Mouse (Mus musculus) heart, embryonic 15.5 days (tissue): ENCODE measurements around the gene Rsph9. TPM values are rescaled to one million over a fixed set of nuclear protein-coding genes. Genes with fewer than 3 reads are reported as not detected.

Experiments used
- ATAC-seq: fragments of 200-750 bp; cut with Nextera tagmentation; replicated peaks from 2 replicates; pipeline ENCODE4 v1.8.0; 2017; ENCODE audit warnings: low read depth, moderate TSS enrichment; ENCODE audit not compliant: insufficient number of reproducible peaks, insufficient read depth, low FRiP score
- H3K27ac ChIP-seq: fragments of 300-500 bp; sonication (generic); 2 replicates; pipeline ENCODE4 v1.5.1; 2015; ENCODE audit warnings: mild to moderate bottlenecking, inconsistent platforms
- H3K27me3 ChIP-seq: fragments of 300-500 bp; sonication (generic); 2 replicates; pipeline ENCODE4 v1.6.1; 2015; ENCODE audit warnings: inconsistent platforms
- H3K36me3 ChIP-seq: fragments of 300-500 bp; sonication (generic); 2 replicates; pipeline ENCODE4 v1.6.1; 2015; ENCODE audit warnings: mild to moderate bottlenecking, inconsistent platforms
- H3K4me1 ChIP-seq: fragments of 300-500 bp; sonication (generic); replicated peaks from 2 replicates; pipeline ENCODE4 v1.6.1; 2015; ENCODE audit warnings: inconsistent platforms
- H3K4me2 ChIP-seq: fragments of 300-500 bp; sonication (generic); 2 replicates; pipeline ENCODE4 v1.6.1; 2015; ENCODE audit warnings: inconsistent platforms, mild to moderate bottlenecking, moderate library complexity
- H3K4me3 ChIP-seq: fragments of 300-500 bp; sonication (generic); 2 replicates; pipeline ENCODE4 v1.5.1; 2015; ENCODE audit warnings: mild to moderate bottlenecking, inconsistent platforms
- H3K9ac ChIP-seq: fragments of 300-500 bp; sonication (generic); 2 replicates; pipeline ENCODE4 v1.6.1; 2015; ENCODE audit warnings: mild to moderate bottlenecking, inconsistent platforms
- H3K9me3 ChIP-seq: fragments of 300-500 bp; sonication (generic); replicated peaks from 2 replicates; pipeline ENCODE4 v1.6.1; 2016; ENCODE audit warnings: inconsistent platforms
- WGBS: fragments of 180-500 bp; shearing (Covaris S2); methylation state at CpG from one replicate; pipeline ENCODE4 v1.1.7; 2015; ENCODE audit warnings: mixed read lengths; 5-methylcytosine and 5-hydroxymethylcytosine counted together
- polyA plus RNA-seq: library from polyadenylated mRNA; unstranded; fragments of >200 nt; fragmentation: Nextera tagmentation; extraction: Ambion mirVana; gene quantifications from 2 replicates; pipeline ENCODE4 v1.2.1, GENCODE M21; 2015

The Rsph9 gene
- polyA plus RNA-seq, result 5.8 and 6.9 TPM in 2 replicates

DNA sequence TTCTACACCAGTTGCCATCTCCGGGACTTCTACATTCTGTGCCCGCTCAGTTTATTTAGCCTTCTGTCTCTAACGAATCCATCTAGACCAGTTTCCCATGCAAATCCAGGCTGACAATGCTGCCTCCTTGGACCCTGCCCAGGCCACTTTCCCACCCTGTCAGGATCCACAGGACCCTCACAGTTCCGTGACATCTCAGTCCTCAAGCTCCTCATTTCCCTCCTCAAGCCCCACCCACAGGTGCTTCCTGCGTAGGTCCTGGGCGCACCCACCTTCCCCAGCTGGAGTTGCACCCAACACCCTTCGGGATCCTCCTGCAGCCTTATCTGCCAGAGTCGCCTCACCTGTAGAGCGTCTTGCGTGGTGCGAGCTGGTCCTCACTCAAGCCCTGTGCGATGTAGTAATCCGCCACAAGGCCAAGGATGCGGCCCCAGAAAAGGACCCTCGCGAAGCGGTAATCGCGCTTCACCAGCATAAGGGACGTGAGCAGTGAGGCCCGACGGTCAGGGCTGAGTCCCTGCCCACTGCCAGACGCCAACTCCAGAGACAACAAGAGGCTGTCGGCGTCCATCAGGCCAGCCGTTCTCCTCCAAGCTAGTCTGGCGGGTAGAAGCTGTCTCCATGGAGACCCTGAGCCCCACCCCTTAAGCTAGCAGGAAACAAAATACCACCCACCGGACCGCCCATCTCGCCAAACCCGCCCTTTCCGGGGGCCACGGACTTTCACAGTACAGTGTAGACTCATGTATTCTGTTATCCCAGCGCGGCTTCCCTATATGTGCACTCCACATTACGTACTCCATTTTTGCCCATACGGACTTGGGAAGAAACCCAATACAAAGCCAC lies at the start of gene Rsph9:
Gene Rsph9 (minus strand): TSS at position 639 of the 846 bp plus-strand sequence.
- 5% methylated on average over 37 of the region's 37 CpGs for WGBS
- H3K27ac ChIP-seq, result peak within 1 kb of the TSS; percentile 45; the same call in 1 of the 2 replicates

DNA sequence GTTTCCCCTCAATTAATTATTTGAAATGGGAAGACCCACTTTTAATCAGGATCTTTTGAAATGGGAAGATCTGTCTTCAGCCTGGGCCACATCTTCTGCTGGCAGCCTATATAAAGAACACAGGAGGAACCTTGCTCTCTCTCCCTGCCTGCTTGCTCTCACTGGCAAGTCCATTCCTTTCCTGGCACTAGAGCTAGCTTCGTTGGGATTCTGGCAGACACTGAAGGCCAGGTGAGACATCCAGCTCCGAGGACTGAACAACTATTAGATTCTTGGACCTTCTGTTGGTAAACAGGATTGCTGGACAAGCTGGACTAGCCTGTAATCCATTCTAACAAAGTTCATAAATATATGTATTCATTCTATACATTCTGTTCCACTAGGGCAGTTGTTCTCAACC lies 44.8 kb upstream of the Rsph9 start:
- Histone ChIP-seq H3K4me3 (no peak overlapping the region), H3K4me1 (no peaks in the 10 kb centered on the region), H3K9me3 (no peaks in the 10 kb centered on the region)

More for the DNA sequence above, at the start of gene Rsph9:
- peak within 1 kb of the TSS; percentile 93 for H3K4me2 ChIP-seq
- H3K9ac ChIP-seq, result peak within 1 kb of the TSS; percentile 57
- peaks cover 30% of the 10 kb centered on the region for H3K36me3 ChIP-seq
- H3K4me1 ChIP-seq, result peaks cover 12% of the 10 kb centered on the region
- no peaks in the 10 kb centered on the region for H3K9me3 ChIP-seq
- peak; percentile 92 for ATAC-seq
- no peaks in the 10 kb centered on the region for H3K27me3 ChIP-seq
- peak within 1 kb of the TSS; percentile 58 for H3K4me3 ChIP-seq

DNA sequence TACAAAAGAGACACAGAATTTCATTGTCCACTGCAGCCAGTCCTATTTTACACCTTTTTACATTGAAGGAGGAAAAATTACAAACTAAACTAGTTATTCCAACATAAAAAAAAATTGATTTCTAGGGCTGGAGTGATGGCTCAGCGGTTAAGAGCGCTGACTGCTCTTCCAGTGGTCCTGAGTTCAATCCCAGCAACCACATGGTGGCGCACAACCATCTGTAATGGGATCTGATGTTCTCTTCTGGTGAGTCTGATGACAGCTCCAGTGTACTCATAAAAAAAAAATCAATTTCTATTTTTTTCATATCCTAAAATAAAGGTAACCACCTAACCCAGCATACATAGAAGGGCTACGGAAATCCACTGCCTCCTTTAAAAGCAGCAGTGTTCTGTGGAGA lies 38.3 kb upstream of the Rsph9 start:
- no peak overlapping the region for H3K4me2 ChIP-seq
- WGBS, result 81% methylated on average over 4 of the region's 4 CpGs
- no peaks in the 10 kb centered on the region for H3K27me3 ChIP-seq
- ATAC-seq, result no peak
- no peaks in the 10 kb centered on the region for H3K9me3 ChIP-seq
- H3K27ac ChIP-seq, result no peak overlapping the region
- no peaks in the 10 kb centered on the region for H3K4me1 ChIP-seq
- H3K36me3 ChIP-seq, result peaks cover 91% of the 10 kb centered on the region
- no peak overlapping the region for H3K4me3 ChIP-seq
- H3K9ac ChIP-seq, result no peak overlapping the region

More for the DNA sequence above, 44.8 kb upstream of the Rsph9 start:
- peaks cover 89% of the 10 kb centered on the region for H3K36me3 ChIP-seq
- H3K4me2 ChIP-seq, result no peak overlapping the region
- H3K27ac ChIP-seq, result no peak overlapping the region
- WGBS, result 89% methylated on average over 2 of the region's 2 CpGs
- no peak for ATAC-seq
- H3K9ac ChIP-seq, result no peak overlapping the region
- no peaks in the 10 kb centered on the region for H3K27me3 ChIP-seq

DNA sequence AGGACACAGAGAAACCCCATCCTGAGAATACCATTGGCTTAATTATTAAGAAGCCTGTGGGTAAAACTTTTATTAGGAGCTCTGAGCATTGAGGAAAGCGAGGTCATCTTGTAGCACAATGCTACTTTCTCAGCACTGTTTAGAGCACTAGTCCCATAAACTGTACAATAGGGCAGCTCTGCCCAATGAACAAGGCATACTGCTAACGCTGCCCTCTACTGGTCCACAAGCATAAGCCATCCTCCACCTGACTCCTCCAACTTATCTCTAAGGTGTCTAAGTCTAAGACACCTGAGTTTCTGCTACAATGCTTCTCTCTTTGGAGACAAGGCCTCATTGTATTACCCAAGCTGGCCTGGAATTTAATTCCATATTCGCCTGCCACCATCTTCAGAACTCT lies 26.5 kb upstream of the Rsph9 start:
- Histone ChIP-seq H3K27me3 (no peaks in the 10 kb centered on the region), H3K36me3 (peaks cover 69% of the 10 kb centered on the region), H3K9ac (no peak overlapping the region), H3K4me3 (no peak overlapping the region), H3K9me3 (no peaks in the 10 kb centered on the region), H3K27ac (no peak overlapping the region), H3K4me2 (no peak overlapping the region), H3K4me1 (peaks cover 8% of the 10 kb centered on the region; the same call in 1 of the 2 replicates)
- 75% methylated on average over 3 of the region's 3 CpGs for WGBS
- no peak for ATAC-seq

DNA sequence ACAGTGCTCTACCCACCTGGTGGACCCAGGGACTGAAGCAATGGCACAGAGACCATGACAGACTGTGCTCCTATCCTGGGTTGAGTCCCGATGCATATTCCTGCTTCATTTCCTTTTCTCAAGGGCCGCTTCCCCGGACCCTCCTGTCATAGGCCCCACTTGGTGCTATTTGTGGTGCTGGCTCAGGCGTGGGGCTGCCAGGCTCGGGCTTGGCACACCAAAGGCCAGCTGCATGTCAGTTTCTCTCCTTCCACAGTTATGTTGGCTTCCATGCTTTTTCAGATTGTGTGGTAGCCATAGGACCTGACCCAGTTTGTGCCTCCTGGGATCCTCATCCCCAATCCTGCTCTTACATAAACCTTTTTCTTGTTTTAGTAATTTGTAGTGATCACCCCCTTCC lies 24.8 kb upstream of the Rsph9 start:
- 71% methylated on average over 5 of the region's 5 CpGs for WGBS
- no peak for ATAC-seq
- peaks cover 79% of the 10 kb centered on the region for H3K36me3 ChIP-seq
- H3K4me3 ChIP-seq, result no peak overlapping the region
- H3K9me3 ChIP-seq, result no peaks in the 10 kb centered on the region
- peaks cover 9% of the 10 kb centered on the region; the same call in 1 of the 2 replicates for H3K4me1 ChIP-seq
- peak overlapping the region; percentile 16; the same call in 1 of the 2 replicates for H3K27ac ChIP-seq
- H3K4me2 ChIP-seq, result no peak overlapping the region
- H3K27me3 ChIP-seq, result no peaks in the 10 kb centered on the region
- H3K9ac ChIP-seq, result no peak overlapping the region

DNA sequence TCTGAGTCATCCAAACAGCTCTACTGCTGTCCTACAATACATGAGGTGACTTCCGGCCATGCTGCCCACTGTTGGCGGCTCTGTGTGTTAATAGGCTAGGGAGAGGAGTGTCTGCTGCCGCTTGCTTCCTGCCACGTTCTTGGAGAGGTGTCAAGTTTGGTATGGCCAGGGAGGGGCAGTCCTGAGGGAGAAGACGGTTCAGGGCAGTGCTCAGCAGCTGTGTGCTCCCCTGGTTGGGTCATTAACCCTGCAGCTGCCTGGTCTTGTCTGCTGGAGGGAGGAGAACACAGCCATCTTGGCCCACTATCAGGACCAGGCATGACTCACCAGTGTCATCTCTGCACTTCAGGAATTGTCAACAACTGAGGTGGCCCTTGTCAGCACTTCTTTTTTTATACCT lies 24.3 kb upstream of the Rsph9 start:
- Histone ChIP-seq H3K4me1 (peaks cover 9% of the 10 kb centered on the region; the same call in 1 of the 2 replicates), H3K27ac (0 out of 2 replicates have a peak overlapping the region, but pooled peaks have one; percentile 16), H3K9ac (no peak overlapping the region), H3K9me3 (no peaks in the 10 kb centered on the region), H3K27me3 (no peaks in the 10 kb centered on the region), H3K4me3 (no peak overlapping the region), H3K36me3 (peaks cover 80% of the 10 kb centered on the region), H3K4me2 (no peak overlapping the region)
- WGBS, result 31% methylated on average over 5 of the region's 5 CpGs
- ATAC-seq, result no peak

DNA sequence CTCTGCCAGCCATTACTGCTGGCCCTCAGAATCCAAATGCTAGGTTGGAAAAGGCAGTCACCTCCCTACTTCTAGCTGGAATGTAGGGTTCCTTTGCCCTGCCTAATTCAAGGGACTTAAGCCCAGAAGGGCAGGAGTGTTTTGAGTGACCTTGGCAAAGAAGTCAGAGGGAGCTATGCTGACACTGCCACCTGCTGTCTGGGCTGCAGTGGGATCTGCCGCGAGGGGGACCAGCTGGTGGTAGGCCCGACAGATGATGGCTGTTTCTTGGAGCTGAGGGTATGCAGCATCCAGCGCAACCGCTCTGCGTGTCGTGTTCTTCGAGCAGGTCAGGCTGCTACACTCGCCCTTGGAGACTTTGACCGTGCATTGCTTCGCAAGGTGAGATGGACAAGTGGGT lies 23.0 kb upstream of the Rsph9 start:
- Histone ChIP-seq H3K9ac (no peak overlapping the region), H3K27ac (0 out of 2 replicates have a peak overlapping the region, but pooled peaks have one; percentile 2), H3K27me3 (no peaks in the 10 kb centered on the region), H3K4me1 (peaks cover 21% of the 10 kb centered on the region), H3K4me3 (no peak overlapping the region), H3K36me3 (peaks cover 72% of the 10 kb centered on the region), H3K9me3 (no peaks in the 10 kb centered on the region), H3K4me2 (no peak overlapping the region)
- no peak; the same call in 1 of the 2 replicates for ATAC-seq
- 79% methylated on average over 11 of the region's 11 CpGs for WGBS

DNA sequence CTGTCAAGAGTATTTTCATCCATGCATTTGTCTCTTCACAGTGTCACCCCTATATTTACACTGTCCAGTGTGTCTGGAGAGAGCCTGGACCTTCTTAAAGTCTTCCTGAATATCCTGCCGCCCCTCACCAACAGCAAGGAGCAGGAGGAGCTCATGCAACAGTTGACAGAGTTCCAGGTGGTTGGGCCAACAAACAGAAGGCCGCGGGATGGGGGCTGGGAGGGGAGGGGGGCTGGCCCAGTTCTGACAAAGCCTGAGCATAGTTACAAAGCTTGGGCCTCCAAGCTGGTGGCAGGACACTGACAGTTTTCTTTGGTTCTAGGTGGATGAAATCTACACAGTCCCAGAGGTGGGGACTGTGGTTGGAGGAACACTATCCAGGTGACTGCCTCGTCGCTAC lies 22.3 kb upstream of the Rsph9 start:
- Histone ChIP-seq H3K27ac (no peak overlapping the region), H3K27me3 (no peaks in the 10 kb centered on the region), H3K9me3 (no peaks in the 10 kb centered on the region), H3K9ac (no peak overlapping the region), H3K36me3 (peaks cover 66% of the 10 kb centered on the region), H3K4me3 (no peak overlapping the region), H3K4me2 (no peak overlapping the region), H3K4me1 (peaks cover 27% of the 10 kb centered on the region)
- WGBS, result 69% methylated on average over 5 of the region's 5 CpGs
- no peak for ATAC-seq

DNA sequence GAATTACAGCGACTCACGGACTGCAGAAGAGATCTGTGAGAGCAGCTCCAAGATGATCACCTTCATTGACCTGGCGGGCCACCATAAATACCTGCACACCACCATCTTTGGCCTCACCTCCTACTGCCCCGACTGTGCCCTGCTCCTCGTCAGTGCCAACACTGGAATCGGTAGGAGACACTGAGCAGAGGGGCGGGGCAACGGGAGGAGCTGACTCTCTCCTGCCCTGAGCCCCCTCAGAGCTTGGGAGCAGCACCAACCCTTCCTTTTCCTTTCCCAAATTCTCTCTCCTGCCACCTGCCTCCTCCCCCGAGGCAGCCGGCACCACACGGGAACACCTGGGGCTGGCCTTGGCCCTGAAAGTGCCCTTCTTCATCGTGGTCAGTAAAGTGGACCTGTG lies 21.4 kb upstream of the Rsph9 start:
- Histone ChIP-seq H3K9ac (no peak overlapping the region), H3K4me3 (no peak overlapping the region), H3K27ac (no peak overlapping the region; the same call in 1 of the 2 replicates), H3K9me3 (no peaks in the 10 kb centered on the region), H3K4me2 (no peak overlapping the region), H3K4me1 (peaks cover 27% of the 10 kb centered on the region), H3K27me3 (no peaks in the 10 kb centered on the region), H3K36me3 (peaks cover 58% of the 10 kb centered on the region)
- ATAC-seq, result no peak
- WGBS, result 85% methylated on average over 12 of the region's 12 CpGs

DNA sequence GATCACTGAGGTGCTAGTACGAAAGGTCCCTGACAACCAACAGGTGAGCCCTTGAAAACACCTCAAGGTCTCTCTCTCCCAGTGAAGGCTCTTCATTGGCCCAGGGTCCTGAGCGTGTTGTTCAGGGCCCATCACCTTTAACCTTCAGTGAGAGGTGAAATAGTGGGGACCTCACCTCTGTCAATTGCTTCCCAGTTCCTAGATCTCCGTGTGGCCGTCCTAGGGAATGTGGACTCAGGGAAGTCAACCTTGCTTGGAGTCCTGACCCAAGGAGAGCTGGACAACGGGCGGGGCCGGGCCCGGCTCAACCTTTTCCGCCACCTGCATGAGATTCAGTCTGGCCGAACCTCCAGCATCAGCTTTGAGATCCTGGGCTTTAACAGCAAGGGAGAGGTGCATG lies 20.8 kb upstream of the Rsph9 start:
- WGBS, result 90% methylated on average over 10 of the region's 10 CpGs
- Histone ChIP-seq H3K36me3 (peaks cover 54% of the 10 kb centered on the region), H3K4me3 (no peak overlapping the region), H3K4me2 (no peak overlapping the region), H3K4me1 (peaks cover 27% of the 10 kb centered on the region), H3K27me3 (no peaks in the 10 kb centered on the region), H3K9ac (no peak overlapping the region), H3K27ac (no peak overlapping the region), H3K9me3 (no peaks in the 10 kb centered on the region)
- no peak for ATAC-seq

DNA sequence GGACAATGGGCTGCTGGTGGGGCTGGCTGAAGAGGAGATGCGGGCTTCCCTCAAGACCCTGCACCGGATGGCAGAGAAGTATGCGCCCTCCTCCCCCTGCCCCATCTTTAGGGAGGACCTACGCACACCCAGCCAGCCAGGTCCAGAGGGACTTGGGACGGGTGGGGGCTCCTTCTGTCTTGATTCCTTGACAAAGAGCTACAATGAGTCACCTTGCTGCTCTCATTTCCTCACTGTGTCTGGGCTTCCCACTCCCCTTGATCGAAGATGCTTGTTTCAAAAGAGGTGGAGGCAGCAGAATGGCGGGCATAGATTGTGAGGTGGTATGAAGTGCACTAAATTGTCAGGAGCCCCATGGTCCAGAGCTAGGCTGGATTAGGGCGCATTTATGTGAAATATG lies 20.3 kb upstream of the Rsph9 start:
- H3K27ac ChIP-seq, result no peak overlapping the region
- H3K4me3 ChIP-seq, result no peak overlapping the region
- peaks cover 32% of the 10 kb centered on the region for H3K4me1 ChIP-seq
- no peaks in the 10 kb centered on the region for H3K9me3 ChIP-seq
- H3K9ac ChIP-seq, result no peak overlapping the region
- H3K4me2 ChIP-seq, result no peak overlapping the region
- no peaks in the 10 kb centered on the region for H3K27me3 ChIP-seq
- WGBS, result 95% methylated on average over 8 of the region's 8 CpGs
- ATAC-seq, result no peak
- peaks cover 49% of the 10 kb centered on the region for H3K36me3 ChIP-seq
